Mouse (Mus musculus): Measurements from ENCODE around the gene Sufu. TPM values are rescaled to one million over a fixed set of nuclear protein-coding genes. Genes with fewer than 3 reads are reported as not detected.
A peak's percentile ranks its signal among the peaks of the same experiment; 100 is the strongest.

The Sufu gene
- total RNA-seq, 2 experiments from 2014 or later = 19.4 to 20.1 TPM

GRCm38 (mm10) chr19:46413969-46414368, 17.3 kb downstream of the Sufu start:
- H3K4me3 ChIP-seq = no peak overlapping the region
- intact Hi-C loops (cut with DNase I) = no loop called here
- no peak for DNase-seq (ENCODE audit: extremely low spot score in 1 of 2, low spot score in 2 of 2)
- TF ChIP-seq CTCF (IDR thresholded peaks at IDR 0.05) = no peak
- no peak overlapping the region for H3K27ac ChIP-seq

- Histone ChIP-seq H3K4me3 (no peak overlapping the region), H3K27ac (no peak overlapping the region)
- TF ChIP-seq CTCF (IDR thresholded peaks at IDR 0.05) = no peak
- intact Hi-C loops (cut with DNase I) = no loop called here
- no peak for DNase-seq (ENCODE audit: extremely low spot score in 1 of 2, low spot score in 2 of 2)
These were observed 17.8 kb downstream of the Sufu start for GRCm38 (mm10) chr19:46414486-46414885.

GRCm38 (mm10) chr19:46416276-46416675, 19.6 kb downstream of the Sufu start:
- intact Hi-C loops (cut with DNase I) = no loop called here
- no peak overlapping the region for H3K4me3 ChIP-seq
- DNase-seq (ENCODE audit: extremely low spot score in 1 of 2, low spot score in 2 of 2) = no peak
- no peak for TF ChIP-seq CTCF (IDR thresholded peaks at IDR 0.05)
- no peak overlapping the region for H3K27ac ChIP-seq

- intact Hi-C loops (cut with DNase I) = no loop called here
- H3K27ac ChIP-seq = no peak overlapping the region
- no peak for DNase-seq (ENCODE audit: extremely low spot score in 1 of 2, low spot score in 2 of 2)
- no peak for TF ChIP-seq CTCF (IDR thresholded peaks at IDR 0.05)
- H3K4me3 ChIP-seq = no peak overlapping the region
These were observed 21.4 kb downstream of the Sufu start for GRCm38 (mm10) chr19:46418051-46418450.

- H3K4me3 ChIP-seq = no peak overlapping the region
- intact Hi-C loops (cut with DNase I) = no loop called here
- DNase-seq (ENCODE audit: extremely low spot score in 1 of 2, low spot score in 2 of 2) = no peak
- TF ChIP-seq CTCF (IDR thresholded peaks at IDR 0.05) = no peak
- H3K27ac ChIP-seq = no peak overlapping the region
These were observed 23.7 kb downstream of the Sufu start for GRCm38 (mm10) chr19:46420410-46420809.

- H3K27ac ChIP-seq = no peak overlapping the region
- intact Hi-C loops (cut with DNase I) = no loop called here
- DNase-seq (ENCODE audit: extremely low spot score in 1 of 2, low spot score in 2 of 2) = no peak
- H3K4me3 ChIP-seq = no peak overlapping the region
- no peak for TF ChIP-seq CTCF (IDR thresholded peaks at IDR 0.05)
These were observed 26.0 kb downstream of the Sufu start for GRCm38 (mm10) chr19:46422384-46423338.

GRCm38 (mm10) chr19:46425266-46425665, 28.6 kb downstream of the Sufu start:
- intact Hi-C loops (cut with DNase I) = no loop called here
- no peak for TF ChIP-seq CTCF (IDR thresholded peaks at IDR 0.05)
- H3K27ac ChIP-seq = no peak overlapping the region

GRCm38 (mm10) chr19:46426488-46426887, 29.8 kb downstream of the Sufu start:
- TF ChIP-seq CTCF (IDR thresholded peaks at IDR 0.05) = no peak
- intact Hi-C loops (cut with DNase I) = no loop called here
- no peak overlapping the region for H3K4me3 ChIP-seq
- DNase-seq (ENCODE audit: extremely low spot score in 1 of 2, low spot score in 2 of 2) = no peak
- H3K27ac ChIP-seq = no peak overlapping the region

More at GRCm38 (mm10) chr19:46425266-46425665, 28.6 kb downstream of the Sufu start:
- DNase-seq (ENCODE audit: extremely low spot score in 1 of 2, low spot score in 2 of 2) = no peak
- H3K4me3 ChIP-seq = no peak overlapping the region

- H3K4me3 ChIP-seq = no peak overlapping the region
- H3K27ac ChIP-seq = no peak overlapping the region
- intact Hi-C loops (cut with DNase I) = no loop called here
- TF ChIP-seq CTCF (IDR thresholded peaks at IDR 0.05) = no peak
- no peak for DNase-seq (ENCODE audit: extremely low spot score in 1 of 2, low spot score in 2 of 2)
These were observed 32.6 kb downstream of the Sufu start for GRCm38 (mm10) chr19:46429250-46429649.

- no peak for TF ChIP-seq CTCF (IDR thresholded peaks at IDR 0.05)
- no peak for DNase-seq (ENCODE audit: extremely low spot score in 1 of 2, low spot score in 2 of 2)
- Histone ChIP-seq H3K4me3 (no peak overlapping the region), H3K27ac (no peak overlapping the region)
- intact Hi-C loops (cut with DNase I) = no loop called here
These were observed 37.0 kb downstream of the Sufu start for GRCm38 (mm10) chr19:46433712-46434111.

GRCm38 (mm10) chr19:46434148-46434547, 37.5 kb downstream of the Sufu start:
- no peak for TF ChIP-seq CTCF (IDR thresholded peaks at IDR 0.05)
- no peak for DNase-seq (ENCODE audit: extremely low spot score in 1 of 2, low spot score in 2 of 2)
- intact Hi-C loops (cut with DNase I) = no loop called here
- H3K27ac ChIP-seq = no peak overlapping the region
- no peak overlapping the region for H3K4me3 ChIP-seq

GRCm38 (mm10) chr19:46434591-46434990, 37.9 kb downstream of the Sufu start:
- DNase-seq (ENCODE audit: extremely low spot score in 1 of 2, low spot score in 2 of 2) = no peak
- no peak overlapping the region for H3K27ac ChIP-seq
- intact Hi-C loops (cut with DNase I) = no loop called here
- TF ChIP-seq CTCF (IDR thresholded peaks at IDR 0.05) = no peak
- H3K4me3 ChIP-seq = no peak overlapping the region

- no peak for DNase-seq (ENCODE audit: extremely low spot score in 1 of 2, low spot score in 2 of 2)
- H3K27ac ChIP-seq = no peak overlapping the region
- intact Hi-C loops (cut with DNase I) = no loop called here
- no peak overlapping the region for H3K4me3 ChIP-seq
- TF ChIP-seq CTCF (IDR thresholded peaks at IDR 0.05) = peak; percentile 37; the same call in 1 of the 2 replicates
These were observed 38.8 kb downstream of the Sufu start for GRCm38 (mm10) chr19:46435492-46435891.
